Mouse (Mus musculus) urinary bladder, postnatal 4 days (tissue): ENCODE measurements around the gene Daam1.

Experiments used
- DNase-seq, 2 experiments: peaks; one replicate each; pipeline ENCODE4 v3.0.0; 2021 to 2022; ENCODE audit warnings: low spot score in 2 of 2

Daam1 gene

GRCm38 (mm10) chr12:71830607-71831257 lies at the start of gene Daam1:
TSS of gene Daam1 (plus strand) at chr12:71831078.
- DNase-seq: peak; percentile 88 to 91

DNA sequence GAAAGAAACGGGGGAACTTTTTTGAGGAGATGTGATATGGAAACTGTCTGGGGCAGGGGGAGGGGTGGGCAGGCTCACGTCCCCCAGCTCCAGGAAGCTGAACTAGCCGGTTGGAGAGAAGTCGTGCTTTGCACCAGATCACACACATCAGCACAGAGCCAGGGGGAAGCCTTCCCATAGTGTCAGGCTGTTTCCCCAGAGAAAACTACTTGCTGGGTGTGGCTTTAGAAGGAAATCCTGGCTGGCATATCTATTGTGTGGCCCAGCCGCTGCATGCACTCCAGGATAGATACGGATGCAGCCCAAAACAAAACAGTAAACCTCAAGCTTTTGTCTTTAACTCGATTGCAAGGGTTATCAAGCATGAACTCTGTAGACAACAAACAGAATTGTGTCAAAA lies 49.7 kb upstream of the Daam1 start:
- DNase-seq: no peak

- no peak for DNase-seq
Observed at GRCm38 (mm10) chr12:71783970-71784369, 46.9 kb upstream of the Daam1 start.

DNA sequence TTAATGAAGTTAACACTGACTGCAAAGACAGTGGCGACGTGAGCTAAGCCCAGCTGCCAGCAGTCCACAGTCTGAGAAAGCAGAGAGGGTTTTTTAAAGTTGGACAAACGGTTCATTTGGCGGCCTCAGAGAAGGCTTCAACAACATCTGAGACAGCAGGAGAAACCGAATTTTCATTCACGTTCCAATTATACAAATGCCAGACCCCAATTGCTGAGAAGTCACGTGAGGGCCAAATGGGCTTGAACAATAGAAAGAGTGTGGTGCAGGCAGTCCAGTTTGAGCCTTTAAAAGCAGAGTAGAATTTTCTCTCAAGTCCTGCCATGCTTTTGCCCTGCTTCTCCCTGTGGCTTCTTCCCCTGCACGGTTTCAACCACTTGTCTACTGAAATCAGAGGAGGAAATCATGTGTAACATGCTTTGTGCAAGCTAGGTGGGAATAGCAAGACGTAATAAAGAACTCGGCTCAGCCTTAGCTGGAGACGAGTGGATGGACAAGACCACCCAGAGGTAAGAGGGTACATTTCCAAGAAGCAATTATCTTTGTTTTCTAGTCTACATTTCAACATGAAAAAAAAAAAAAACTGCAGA lies 46.1 kb upstream of the Daam1 start:
- DNase-seq: no peak

GRCm38 (mm10) chr12:71786521-71786920 lies 44.4 kb upstream of the Daam1 start:
- no peak for DNase-seq

GRCm38 (mm10) chr12:71788791-71789190 lies 42.1 kb upstream of the Daam1 start:
- DNase-seq: no peak

DNA sequence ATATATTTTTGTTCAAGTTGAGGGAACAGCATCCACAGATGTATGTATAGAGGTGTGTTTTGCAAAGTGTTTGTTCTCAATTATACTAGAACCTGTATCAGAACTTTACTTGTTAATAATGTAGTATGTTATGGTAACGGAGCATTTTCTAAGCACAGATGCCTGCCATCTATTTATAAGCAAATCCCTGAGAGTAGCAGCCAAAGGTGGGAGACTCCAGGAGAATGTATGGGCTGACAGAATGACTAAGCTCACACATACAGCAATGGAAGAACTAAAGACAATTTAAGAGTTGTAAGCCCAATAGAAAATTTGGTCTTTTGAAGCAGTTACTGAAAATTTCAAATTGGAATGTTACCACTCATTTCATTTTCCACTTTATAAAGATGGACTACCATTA lies 40.3 kb upstream of the Daam1 start:
- no peak for DNase-seq

GRCm38 (mm10) chr12:71793114-71793513 lies 37.8 kb upstream of the Daam1 start:
- no peak for DNase-seq

DNA sequence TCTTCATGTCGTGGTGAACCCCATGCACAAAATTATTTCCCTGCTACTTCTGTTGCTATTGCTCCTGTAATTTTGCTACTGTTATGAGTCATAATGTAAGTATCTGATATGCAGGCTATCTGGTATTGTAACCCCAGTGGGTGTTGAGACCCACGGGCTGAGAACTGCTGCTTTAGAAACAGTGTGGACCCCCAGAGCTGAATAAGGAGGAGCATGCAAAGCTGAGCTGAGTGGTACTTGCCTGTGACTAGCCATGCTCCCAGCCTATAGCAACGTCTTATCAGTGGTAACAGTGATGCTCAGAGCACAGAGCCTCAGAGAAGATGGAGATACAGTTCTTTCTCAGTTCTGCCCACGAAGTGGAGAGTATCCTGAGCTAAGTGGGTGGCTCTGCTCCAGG lies 35.3 kb upstream of the Daam1 start:
- no peak for DNase-seq

GRCm38 (mm10) chr12:71796517-71796916 lies 34.4 kb upstream of the Daam1 start:
- DNase-seq: no peak

DNA sequence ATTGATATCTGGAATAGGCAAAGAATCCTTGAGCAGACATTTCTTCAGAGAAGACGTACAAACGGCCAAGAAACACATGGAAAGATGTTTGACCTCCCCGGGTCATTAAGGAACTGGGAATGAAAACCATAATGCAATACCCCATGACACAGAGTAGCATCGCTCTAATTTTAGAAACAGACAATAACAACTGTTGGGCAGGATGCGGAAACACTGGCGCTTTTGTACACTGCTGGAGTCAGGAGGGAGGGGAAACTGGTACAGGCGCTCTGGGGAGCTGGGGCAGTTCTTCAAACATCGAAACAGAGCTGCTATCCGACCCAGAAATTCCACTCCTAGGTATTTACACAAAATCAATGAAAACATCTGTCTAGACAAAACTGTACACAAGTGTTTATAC lies 23.6 kb upstream of the Daam1 start:
- DNase-seq: no peak

- peak in 1 of 2 experiments; percentile 39 for DNase-seq
Observed at GRCm38 (mm10) chr12:71808631-71809030, 22.2 kb upstream of the Daam1 start.

- DNase-seq: no peak
Observed at GRCm38 (mm10) chr12:71809550-71809949, 21.3 kb upstream of the Daam1 start.

GRCm38 (mm10) chr12:71812567-71812966 lies 18.3 kb upstream of the Daam1 start:
- no peak for DNase-seq

GRCm38 (mm10) chr12:71813251-71813650 lies 17.6 kb upstream of the Daam1 start:
- DNase-seq: no peak

GRCm38 (mm10) chr12:71813761-71814160 lies 17.1 kb upstream of the Daam1 start:
- no peak for DNase-seq

GRCm38 (mm10) chr12:71820094-71820493 lies 10.8 kb upstream of the Daam1 start:
- no peak for DNase-seq

- no peak for DNase-seq
Observed at GRCm38 (mm10) chr12:71821272-71821671, 9.6 kb upstream of the Daam1 start.

DNA sequence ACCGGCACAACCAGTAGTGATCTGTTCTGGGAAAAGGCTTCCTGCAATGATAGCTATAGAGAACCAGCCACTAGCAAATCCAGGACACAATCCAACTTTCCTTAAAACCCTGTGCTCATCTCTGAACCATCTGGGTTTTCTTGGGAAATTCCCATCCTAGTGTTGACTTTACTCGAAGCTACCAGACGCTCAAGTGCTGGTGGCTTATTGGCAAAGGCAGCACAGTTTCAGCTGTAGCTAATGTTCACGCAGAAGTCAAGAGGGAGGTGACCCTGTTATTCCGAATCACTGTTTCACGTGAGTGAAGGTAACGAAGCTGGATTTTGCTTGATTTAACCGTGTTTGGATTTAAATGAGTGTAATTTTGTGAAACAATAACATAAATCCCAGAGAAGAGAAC lies 9.1 kb upstream of the Daam1 start:
- DNase-seq: no peak

- DNase-seq: no peak
Observed at GRCm38 (mm10) chr12:71824927-71825326, 6.0 kb upstream of the Daam1 start.

- no peak for DNase-seq
Observed at GRCm38 (mm10) chr12:71830139-71830538, 739 bp upstream of the Daam1 start.

GRCm38 (mm10) chr12:71831258-71832087 lies 595 bp downstream of the Daam1 start:
- peak in 1 of 2 experiments; percentile 28 for DNase-seq

DNA sequence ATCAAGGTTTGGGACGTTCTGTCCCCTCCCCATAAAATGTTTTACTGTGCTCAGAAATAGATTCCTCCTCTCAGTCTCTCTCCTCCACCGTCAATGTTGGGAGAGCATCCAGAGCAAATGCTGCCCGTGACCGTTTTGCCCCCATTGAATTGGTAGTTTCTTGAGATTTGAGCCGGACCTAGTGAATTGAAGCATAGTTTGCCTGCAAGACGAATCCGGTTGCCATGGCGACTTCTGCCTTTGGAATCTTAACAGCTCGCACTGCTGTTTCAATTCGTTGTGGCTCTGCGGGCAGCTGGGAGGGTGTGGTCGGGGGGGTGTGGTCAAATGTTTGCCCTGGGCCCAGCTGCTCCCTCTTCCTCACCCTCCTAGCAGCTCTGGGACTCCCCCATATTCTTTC lies 1.3 kb downstream of the Daam1 start:
- DNase-seq: peak in 1 of 2 experiments; percentile 42
